Mouse (Mus musculus): ENCODE data around the gene Cflar.

GRCm38 (mm10) chr1:58786276-58786675 lies 75.0 kb downstream of the Cflar start:
- TF ChIP-seq CTCF (IDR thresholded peaks at IDR 0.05; ENCODE audit: control insufficient read depth, insufficient read depth, low read length): no peak
- TF ChIP-seq POLR2A (IDR thresholded peaks at IDR 0.05; ENCODE audit: borderline replicate concordance, control insufficient read depth, low read depth, low read length): no peak

Measured in bone marrow, adult 2 months (tissue).